ENCODE assay signal across 7 mouse cellular contexts in the genomic region with DNA sequence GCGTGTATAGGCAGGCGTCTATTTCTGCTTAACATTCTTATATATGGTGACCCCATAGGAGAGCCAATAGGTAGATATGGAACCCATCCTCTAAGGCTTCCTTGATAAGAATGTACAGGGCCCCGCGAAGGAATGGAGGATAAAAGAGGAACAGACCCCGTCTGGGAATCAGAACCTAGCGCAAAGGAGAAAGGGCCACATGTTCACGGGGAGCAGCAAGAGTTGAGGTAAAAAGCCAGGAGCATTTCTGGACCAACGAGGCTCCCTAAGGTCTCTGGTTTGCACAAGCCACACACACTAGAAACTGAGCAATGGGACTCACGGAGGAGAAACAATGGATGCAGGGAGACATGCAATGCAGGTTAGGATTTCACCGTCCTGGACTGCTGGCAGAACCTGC. TPM values are rescaled to one million over a fixed set of nuclear protein-coding genes. Genes with fewer than 3 reads are reported as not detected.
A peak's percentile ranks its signal among the peaks of the same experiment; 100 is the strongest.
DNase-seq lines count a peak whose midpoint lies in the region; ATAC-seq lines count a peak whose summit lies in the region.

No protein-coding gene starts in this region.

- no peaks in the 10 kb centered on the region for H3K27me3 ChIP-seq in forebrain, embryonic 12.5 days
- no peaks in the 10 kb centered on the region for H3K27me3 ChIP-seq in liver, embryonic 11.5 days (replicated peaks; ENCODE audit: control insufficient read depth, insufficient read depth, low read length)
- H3K27me3 ChIP-seq in stomach, embryonic 16.5 days (ENCODE audit: control insufficient read depth, insufficient read depth, low read length): no peaks in the 10 kb centered on the region

- H3K4me2 ChIP-seq in forebrain, embryonic 12.5 days: peak overlapping the region; percentile 74
- peak overlapping the region; percentile 74 for H3K4me2 ChIP-seq in liver, embryonic 11.5 days
- peak overlapping the region; percentile 56 for H3K4me2 ChIP-seq in stomach, embryonic 16.5 days (ENCODE audit: low read depth, low read length)

- H3K36me3 ChIP-seq in forebrain, embryonic 12.5 days (replicated peaks): peaks cover 43% of the 10 kb centered on the region
- H3K36me3 ChIP-seq in liver, embryonic 11.5 days (ENCODE audit: control insufficient read depth, insufficient read depth, low read length): peaks cover 42% of the 10 kb centered on the region
- peaks cover 36% of the 10 kb centered on the region for H3K36me3 ChIP-seq in stomach, embryonic 16.5 days (ENCODE audit: control insufficient read depth, insufficient read depth, low read length)

- ATAC-seq in forebrain, embryonic 12.5 days (ENCODE audit: low FRiP score): no peak
- ATAC-seq in liver, embryonic 11.5 days (replicated peaks; ENCODE audit: low FRiP score): no peak
- ATAC-seq in stomach, embryonic 16.5 days (ENCODE audit: insufficient read depth, low FRiP score): no peak

- 4% methylated on average over 10 of the region's 10 CpGs for WGBS in forebrain, embryonic 12.5 days
- WGBS in liver, embryonic 11.5 days: under 1% methylated on average over 10 of the region's 10 CpGs
- 3% methylated on average over 10 of the region's 10 CpGs for WGBS in stomach, embryonic 16.5 days

- peak; percentile 16 for DNase-seq in retina, postnatal 7 days (ENCODE audit: low read depth, low spot score)
- DNase-seq in retina, embryonic 14.5 days (ENCODE audit: low spot score): no peak
- DNase-seq in liver, embryonic 11.5 days (ENCODE audit: low spot score): no peak
- DNase-seq in thymus, postnatal 14 days: no peak
- DNase-seq in urinary bladder, postnatal 4 days (ENCODE audit: low spot score in 2 of 2): no peak

- peaks cover 17% of the 10 kb centered on the region for H3K4me1 ChIP-seq in forebrain, embryonic 12.5 days
- peaks cover 16% of the 10 kb centered on the region for H3K4me1 ChIP-seq in liver, embryonic 11.5 days (replicated peaks; ENCODE audit: control insufficient read depth, insufficient read depth, low read length)
- peaks cover 14% of the 10 kb centered on the region for H3K4me1 ChIP-seq in stomach, embryonic 16.5 days (ENCODE audit: control insufficient read depth, insufficient read depth, low read length)

- H3K4me3 ChIP-seq in forebrain, embryonic 12.5 days (replicated peaks): peak overlapping the region; percentile 97
- H3K4me3 ChIP-seq in liver, embryonic 11.5 days (ENCODE audit: low read depth, low read length): peak overlapping the region; percentile 99
- peak overlapping the region; percentile 98 for H3K4me3 ChIP-seq in stomach, embryonic 16.5 days (replicated peaks; ENCODE audit: low read length)

- peak overlapping the region; percentile 98 for H3K9ac ChIP-seq in forebrain, embryonic 12.5 days
- peak overlapping the region; percentile 99 for H3K9ac ChIP-seq in liver, embryonic 11.5 days (ENCODE audit: low read depth, low read length)
- H3K9ac ChIP-seq in stomach, embryonic 16.5 days (ENCODE audit: low read length): peak overlapping the region; percentile 97

- H3K9me3 ChIP-seq in forebrain, embryonic 12.5 days: no peaks in the 10 kb centered on the region
- H3K9me3 ChIP-seq in liver, embryonic 11.5 days (ENCODE audit: control insufficient read depth, low read length): no peaks in the 10 kb centered on the region
- H3K9me3 ChIP-seq in stomach, embryonic 16.5 days (replicated peaks; ENCODE audit: control insufficient read depth, low read length): no peaks in the 10 kb centered on the region

- peak overlapping the region; percentile 94 for H3K27ac ChIP-seq in forebrain, embryonic 12.5 days
- H3K27ac ChIP-seq in liver, embryonic 11.5 days (ENCODE audit: low read depth, low read length): peak overlapping the region; percentile 90
- H3K27ac ChIP-seq in stomach, embryonic 16.5 days (ENCODE audit: low read length): peak overlapping the region; percentile 98

RNA-seq across cellular contexts. Expression of gene Fkbp4, which starts 1.2 kb away (rescaled TPM):
- 525 and 564 TPM in 2 replicates for polyA plus RNA-seq in forebrain, embryonic 12.5 days (2016; fragmentation: Nextera tagmentation; extraction: Ambion mirVana)
- polyA plus RNA-seq in liver, embryonic 11.5 days (2014; fragmentation: Nextera tagmentation; extraction: Ambion mirVana): 541 and 572 TPM in 2 replicates
- polyA plus RNA-seq in stomach, embryonic 16.5 days (2015; fragmentation: Nextera tagmentation; extraction: Ambion mirVana): 413 and 416 TPM in 2 replicates

RNA-seq across cellular contexts. Expression of gene Itfg2, which starts 12.6 kb away (rescaled TPM):
- 34.7 and 37.2 TPM in 2 replicates for polyA plus RNA-seq in forebrain, embryonic 12.5 days (2016; fragmentation: Nextera tagmentation; extraction: Ambion mirVana)
- 30.1 and 32.8 TPM in 2 replicates for polyA plus RNA-seq in liver, embryonic 11.5 days (2014; fragmentation: Nextera tagmentation; extraction: Ambion mirVana)
- polyA plus RNA-seq in stomach, embryonic 16.5 days (2015; fragmentation: Nextera tagmentation; extraction: Ambion mirVana): 25.0 and 36.4 TPM in 2 replicates

RNA-seq across cellular contexts. Expression of gene Nrip2, which starts 38.2 kb away (rescaled TPM):
- polyA plus RNA-seq in forebrain, embryonic 12.5 days (2016; fragmentation: Nextera tagmentation; extraction: Ambion mirVana): 3.6 and 3.9 TPM in 2 replicates
- polyA plus RNA-seq in liver, embryonic 11.5 days (2014; fragmentation: Nextera tagmentation; extraction: Ambion mirVana): 2.9 and 3.5 TPM in 2 replicates
- 5.5 and 6.2 TPM in 2 replicates for polyA plus RNA-seq in stomach, embryonic 16.5 days (2015; fragmentation: Nextera tagmentation; extraction: Ambion mirVana)
